Mouse (Mus musculus): ENCODE results near the gene Olfr1454. TPM values are rescaled to one million over a fixed set of nuclear protein-coding genes. Genes with fewer than 3 reads are reported as not detected.

Olfr1454 gene
- polyA plus RNA-seq (2015; fragmentation: Nextera tagmentation; extraction: Ambion mirVana), result not detected in 2 replicates

- Histone ChIP-seq H3K4me1 (no peaks in the 10 kb centered on the region), H3K36me3 (replicated peaks) (no peaks in the 10 kb centered on the region), H3K9ac (no peak within 1 kb of the TSS), H3K27ac (no peak within 1 kb of the TSS), H3K4me3 (no peak within 1 kb of the TSS), H3K27me3 (replicated peaks) (no peaks in the 10 kb centered on the region), H3K4me2 (no peak within 1 kb of the TSS), H3K9me3 (peaks cover 21% of the 10 kb centered on the region)
- 77% methylated on average over 2 of the region's 2 CpGs for WGBS
- ATAC-seq (replicated peaks), result no peak
Observed at GRCm38 (mm10) chr19:13060310-13060709, at the start of gene Olfr1454. Olfr1454 (plus strand) TSS chr19:13060610.

GRCm38 (mm10) chr19:13028227-13028626, 32.2 kb upstream of the Olfr1454 start, which contains the start of gene Olfr1453:
Olfr1453 (minus strand) TSS chr19:13028327.
- ATAC-seq (replicated peaks), result no peak
- WGBS, result 29% methylated on average over 1 of the region's 1 CpGs
- no peak within 1 kb of the TSS for H3K9ac ChIP-seq
- H3K9me3 ChIP-seq, result peaks cover 6% of the 10 kb centered on the region; the same call in 1 of the 2 replicates
- H3K4me3 ChIP-seq, result no peak within 1 kb of the TSS
- no peak within 1 kb of the TSS for H3K27ac ChIP-seq
- H3K36me3 ChIP-seq (replicated peaks), result no peaks in the 10 kb centered on the region
- no peaks in the 10 kb centered on the region for H3K27me3 ChIP-seq (replicated peaks)
- H3K4me2 ChIP-seq, result no peak within 1 kb of the TSS
- H3K4me1 ChIP-seq, result no peaks in the 10 kb centered on the region

GRCm38 (mm10) chr19:13093908-13094307, 33.5 kb downstream of the Olfr1454 start:
- Histone ChIP-seq H3K4me3 (no peak overlapping the region), H3K9ac (no peak overlapping the region), H3K4me2 (no peak overlapping the region), H3K9me3 (peaks cover 12% of the 10 kb centered on the region), H3K4me1 (no peaks in the 10 kb centered on the region), H3K27me3 (replicated peaks) (no peaks in the 10 kb centered on the region), H3K36me3 (replicated peaks) (no peaks in the 10 kb centered on the region), H3K27ac (no peak overlapping the region)
- no peak for ATAC-seq (replicated peaks)
- WGBS, result 87% methylated on average over 1 of the region's 1 CpGs

GRCm38 (mm10) chr19:13097791-13098190, 37.4 kb downstream of the Olfr1454 start, which contains the start of gene Olfr1457:
Olfr1457 (minus strand) TSS chr19:13097891.
- Histone ChIP-seq H3K4me3 (no peak within 1 kb of the TSS), H3K9ac (no peak within 1 kb of the TSS), H3K4me1 (no peaks in the 10 kb centered on the region), H3K36me3 (replicated peaks) (no peaks in the 10 kb centered on the region), H3K27ac (no peak within 1 kb of the TSS), H3K27me3 (replicated peaks) (no peaks in the 10 kb centered on the region), H3K9me3 (peaks cover 7% of the 10 kb centered on the region; the same call in 1 of the 2 replicates), H3K4me2 (no peak within 1 kb of the TSS)
- WGBS, result 70% methylated on average over 2 of the region's 2 CpGs
- no peak for ATAC-seq (replicated peaks)

- no peak within 1 kb of the TSS for H3K4me3 ChIP-seq
- H3K4me1 ChIP-seq, result no peaks in the 10 kb centered on the region
- peaks cover 3% of the 10 kb centered on the region; the same call in 1 of the 2 replicates for H3K9me3 ChIP-seq
- no peak within 1 kb of the TSS for H3K27ac ChIP-seq
- no peak within 1 kb of the TSS for H3K9ac ChIP-seq
- H3K27me3 ChIP-seq (replicated peaks), result no peaks in the 10 kb centered on the region
- no peak for ATAC-seq (replicated peaks)
- no peak within 1 kb of the TSS for H3K4me2 ChIP-seq
- no peaks in the 10 kb centered on the region for H3K36me3 ChIP-seq (replicated peaks)
- WGBS, result 79% methylated on average over 3 of the region's 3 CpGs
Observed at GRCm38 (mm10) chr19:13106675-13107074, 46.3 kb downstream of the Olfr1454 start, which contains the start of gene Olfr1458. Olfr1458 (minus strand) TSS chr19:13106775.

Other genes with a start within 250 kb of the Olfr1454 start
- not detected in 2 replicates for gene Gm5244, start 213.9 kb upstream of the Olfr1454 start, polyA plus RNA-seq (2015; fragmentation: Nextera tagmentation; extraction: Ambion mirVana)
- gene Olfr1444, start 203.3 kb upstream of the Olfr1454 start, polyA plus RNA-seq (2015; fragmentation: Nextera tagmentation; extraction: Ambion mirVana), result not detected in 2 replicates
- gene Olfr1445, start 176.8 kb upstream of the Olfr1454 start, polyA plus RNA-seq (2015; fragmentation: Nextera tagmentation; extraction: Ambion mirVana), result not detected in 2 replicates
- gene Olfr1446, start 167.1 kb upstream of the Olfr1454 start, polyA plus RNA-seq (2015; fragmentation: Nextera tagmentation; extraction: Ambion mirVana), result not detected in 2 replicates
- not detected in 2 replicates for gene Olfr1447, start 156.9 kb upstream of the Olfr1454 start, polyA plus RNA-seq (2015; fragmentation: Nextera tagmentation; extraction: Ambion mirVana)
- gene Olfr1448, start 136.2 kb upstream of the Olfr1454 start, polyA plus RNA-seq (2015; fragmentation: Nextera tagmentation; extraction: Ambion mirVana), result not detected in 2 replicates
- not detected in 2 replicates for gene Olfr1449, start 129.8 kb upstream of the Olfr1454 start, polyA plus RNA-seq (2015; fragmentation: Nextera tagmentation; extraction: Ambion mirVana)
- not detected in 2 replicates for gene Olfr1450, start 110.4 kb upstream of the Olfr1454 start, polyA plus RNA-seq (2015; fragmentation: Nextera tagmentation; extraction: Ambion mirVana)
- not detected in 2 replicates for gene Olfr1451, start 65.6 kb upstream of the Olfr1454 start, polyA plus RNA-seq (2015; fragmentation: Nextera tagmentation; extraction: Ambion mirVana)
- gene Olfr1453, start 32.3 kb upstream of the Olfr1454 start, polyA plus RNA-seq (2015; fragmentation: Nextera tagmentation; extraction: Ambion mirVana), result not detected in 2 replicates
- gene Olfr1457, start 37.3 kb downstream of the Olfr1454 start, polyA plus RNA-seq (2015; fragmentation: Nextera tagmentation; extraction: Ambion mirVana), result not detected in 2 replicates
- not detected in 2 replicates for gene Olfr1458, start 46.2 kb downstream of the Olfr1454 start, polyA plus RNA-seq (2015; fragmentation: Nextera tagmentation; extraction: Ambion mirVana)
- gene Olfr1459, start 88.9 kb downstream of the Olfr1454 start, polyA plus RNA-seq (2015; fragmentation: Nextera tagmentation; extraction: Ambion mirVana), result 0.03 TPM in 2 replicates
- gene Olfr1461, start 102.4 kb downstream of the Olfr1454 start, polyA plus RNA-seq (2015; fragmentation: Nextera tagmentation; extraction: Ambion mirVana), result not detected in 2 replicates
- gene Olfr1462, start 125.1 kb downstream of the Olfr1454 start, polyA plus RNA-seq (2015; fragmentation: Nextera tagmentation; extraction: Ambion mirVana), result not detected in 2 replicates
- not detected in 2 replicates for gene Olfr1463, start 170.7 kb downstream of the Olfr1454 start, polyA plus RNA-seq (2015; fragmentation: Nextera tagmentation; extraction: Ambion mirVana)

All from midbrain, embryonic 15.5 days (tissue).